Mouse (Mus musculus): ENCODE data around the gene Ric1.

GRCm38 (mm10) chr19:29522445-29523229, 555 bp downstream of the Ric1 start:
- TF ChIP-seq GATA1 (IDR thresholded peaks at IDR 0.05; ENCODE audit: borderline replicate concordance, low read length) (no peak), FLI1 (IDR thresholded peaks at IDR 0.05; ENCODE audit: low read length) (no peak)
